ENCODE assay signal across 8 mouse cellular contexts in the genomic region with DNA sequence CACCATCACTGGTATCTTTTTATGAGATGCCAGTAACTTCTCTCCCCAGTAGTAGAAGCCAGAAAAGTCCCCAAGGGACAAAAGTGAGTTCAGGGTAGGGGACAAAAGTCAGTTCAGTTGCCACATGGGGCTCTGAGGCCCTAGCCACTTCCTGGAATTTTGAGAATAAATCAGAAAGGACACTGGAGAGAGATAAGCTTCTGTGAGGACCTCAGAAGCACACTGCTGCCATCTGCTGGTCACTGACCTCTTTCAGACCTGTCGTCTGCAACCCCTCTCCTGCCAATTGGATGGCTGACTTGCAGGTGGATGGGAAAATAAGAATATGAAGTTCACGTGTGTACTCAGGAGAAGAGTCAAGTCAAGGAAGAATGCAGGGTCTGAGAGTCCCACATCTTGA. TPM values are rescaled to one million over a fixed set of nuclear protein-coding genes. Genes with fewer than 3 reads are reported as not detected.
A peak's percentile ranks its signal among the peaks of the same experiment; 100 is the strongest.
DNase-seq lines count a peak whose midpoint lies in the region; ATAC-seq and TF ChIP-seq lines count a peak whose summit lies in the region.
"Had no signal": no experiment of that assay in that cellular context is flagged by ENCODE, and none has a peak within 500 bp of the region (broad histone marks: within the 10 kb centered on the region; RNA-seq: fewer than 3 reads in every experiment).

No protein-coding gene starts in this region.

- in situ Hi-C loops in Patski (cut with MboI; ENCODE audit: low pct_unique_long_range_greater_than_20kb) = loop anchor here (5.0 to 25.0 kb wide), 3 partner anchors 72 to 843 kb away; no protein-coding TSS in a partner anchor

- H3K9me3 ChIP-seq in forebrain, postnatal 0 days (ENCODE audit: low read length) = no peaks in the 10 kb centered on the region
- no peaks in the 10 kb centered on the region for H3K9me3 ChIP-seq in midbrain, embryonic 11.5 days (ENCODE audit: control insufficient read depth, low read length)

- WGBS in forebrain, postnatal 0 days = 10% methylated on average over 2 of the region's 2 CpGs
- WGBS in midbrain, embryonic 11.5 days = 19% methylated on average over 2 of the region's 2 CpGs

- ATAC-seq in Patski = no peak
- peak; percentile 60; the same call in 1 of the 2 replicates for ATAC-seq in forebrain, postnatal 0 days
- ATAC-seq in midbrain, embryonic 11.5 days (ENCODE audit: low FRiP score) = peak; percentile 68

- H3K4me2 ChIP-seq in forebrain, postnatal 0 days (ENCODE audit: low read depth) = no peak overlapping the region
- no peak overlapping the region for H3K4me2 ChIP-seq in midbrain, embryonic 11.5 days

- intact Hi-C loops in left cerebral cortex, postnatal 10 days (cut with DNase I) = loop anchor here (2.0 to 5.0 kb wide), 2 partner anchors 75 to 348 kb away; no protein-coding TSS in a partner anchor

- CTCF ChIA-PET in Patski (lab: Charles Lee) = interaction anchor here (1.5 to 3.3 kb wide), 3 partner anchors 39 to 78 kb away, joined by 4 to 23 read pairs (median 4); no protein-coding TSS in a partner anchor

- POLR2A ChIA-PET in Patski (lab: Charles Lee) = no interaction called here

- H3K36me3 ChIP-seq in forebrain, postnatal 0 days (ENCODE audit: insufficient read depth) = no peaks in the 10 kb centered on the region
- no peaks in the 10 kb centered on the region for H3K36me3 ChIP-seq in midbrain, embryonic 11.5 days (ENCODE audit: control insufficient read depth, insufficient read depth, low read length)

- TF ChIP-seq CTCF in Patski (IDR thresholded peaks at IDR 0.05) = peak; percentile 84
- TF ChIP-seq CTCF in forebrain, postnatal 0 days (IDR thresholded peaks at IDR 0.05; ENCODE audit: low read depth) = peak; percentile 81

- no peak for DNase-seq in Patski (ENCODE audit: low read depth, low spot score)
- peak; percentile 6 for DNase-seq in c-Kit-positive CD71-positive TER-119-negative erythroid progenitor cells, embryonic 14.5 days (ENCODE audit: low read depth)
- peak; percentile 84 for DNase-seq in forebrain, postnatal 0 days
- DNase-seq in induced T-regulatory cell, adult 2 months (ENCODE audit: low read depth) = peak; percentile 85
- DNase-seq in left cerebral cortex, postnatal 10 days (ENCODE audit: extremely low spot score in 1 of 2, low spot score in 2 of 2) = peak; percentile 65 to 87
- peak; percentile 97 for DNase-seq in midbrain, embryonic 11.5 days (ENCODE audit: low spot score, missing footprints)
- peak; percentile 45 for DNase-seq in skeletal muscle tissue, adult 2 months (ENCODE audit: low read depth, low spot score)

- no peak overlapping the region for H3K9ac ChIP-seq in forebrain, postnatal 0 days
- no peak overlapping the region for H3K9ac ChIP-seq in midbrain, embryonic 11.5 days (ENCODE audit: low read length)

- H3K27me3 ChIP-seq in Patski = no peaks in the 10 kb centered on the region
- no peaks in the 10 kb centered on the region for H3K27me3 ChIP-seq in forebrain, postnatal 0 days (ENCODE audit: insufficient read depth, low read length)
- no peaks in the 10 kb centered on the region for H3K27me3 ChIP-seq in midbrain, embryonic 11.5 days (ENCODE audit: control insufficient read depth, insufficient read depth, low read length)

- H3K27ac ChIP-seq in forebrain, postnatal 0 days (ENCODE audit: low read depth, low read length) = no peak overlapping the region
- H3K27ac ChIP-seq in midbrain, embryonic 11.5 days (ENCODE audit: low read depth, low read length) = no peak overlapping the region
- H3K27ac ChIP-seq: macrophage had no signal

- H3K4me3 ChIP-seq in forebrain, postnatal 0 days (ENCODE audit: low read depth, low read length) = no peak overlapping the region
- no peak overlapping the region for H3K4me3 ChIP-seq in midbrain, embryonic 11.5 days (ENCODE audit: low read depth, low read length)

- H3K4me1 ChIP-seq in forebrain, postnatal 0 days (ENCODE audit: insufficient read depth) = no peaks in the 10 kb centered on the region
- no peaks in the 10 kb centered on the region for H3K4me1 ChIP-seq in midbrain, embryonic 11.5 days (ENCODE audit: control insufficient read depth, insufficient read depth, low read length)

RNA-seq across cellular contexts. Expression of gene Serpina12, which starts 25.4 kb away (rescaled TPM):
- not detected for polyA plus RNA-seq in Patski (2021)
- not detected in 2 replicates for total RNA-seq in forebrain, postnatal 0 days (2014; rRNA removed)
- not detected in 2 replicates for polyA plus RNA-seq in forebrain, postnatal 0 days (2015; fragmentation: Nextera tagmentation; extraction: Ambion mirVana)
- not detected for total RNA-seq in left cerebral cortex, postnatal 10 days (2021)
- not detected in 2 replicates for polyA plus RNA-seq in midbrain, embryonic 11.5 days (2014; fragmentation: Nextera tagmentation; extraction: Ambion mirVana)
- polyA plus RNA-seq: macrophage had no signal

RNA-seq across cellular contexts. Expression of gene Serpina5, which starts 31.3 kb away (rescaled TPM):
- 0.06 TPM for polyA plus RNA-seq in Patski (2021)
- not detected in 2 replicates for total RNA-seq in forebrain, postnatal 0 days (2014; rRNA removed)
- not detected in 2 replicates for polyA plus RNA-seq in forebrain, postnatal 0 days (2015; fragmentation: Nextera tagmentation; extraction: Ambion mirVana)
- not detected for total RNA-seq in left cerebral cortex, postnatal 10 days (2021)
- polyA plus RNA-seq in midbrain, embryonic 11.5 days (2014; fragmentation: Nextera tagmentation; extraction: Ambion mirVana) = not detected in 2 replicates
- polyA plus RNA-seq: macrophage had no signal

RNA-seq across cellular contexts. Expression of gene Serpina3a, which starts 42.9 kb away (rescaled TPM):
- not detected for polyA plus RNA-seq in Patski (2021)
- not detected in 2 replicates for total RNA-seq in forebrain, postnatal 0 days (2014; rRNA removed)
- not detected in 2 replicates for polyA plus RNA-seq in forebrain, postnatal 0 days (2015; fragmentation: Nextera tagmentation; extraction: Ambion mirVana)
- total RNA-seq in left cerebral cortex, postnatal 10 days (2021) = not detected
- polyA plus RNA-seq in midbrain, embryonic 11.5 days (2014; fragmentation: Nextera tagmentation; extraction: Ambion mirVana) = not detected in 2 replicates
- polyA plus RNA-seq: macrophage had no signal

RNA-seq across cellular contexts. Expression of gene Serpina9, which starts 56.1 kb away (rescaled TPM):
- polyA plus RNA-seq in Patski (2021) = 0.08 TPM
- total RNA-seq in forebrain, postnatal 0 days (2014; rRNA removed) = 0.38 TPM in 1 of 2 replicates, not detected in the other
- 0.15 and 0.23 TPM in 2 replicates for polyA plus RNA-seq in forebrain, postnatal 0 days (2015; fragmentation: Nextera tagmentation; extraction: Ambion mirVana)
- total RNA-seq in left cerebral cortex, postnatal 10 days (2021) = 1 to 10 TPM in 1 of 2 experiments, under 1 TPM in 1; 0.22 to 1.9 TPM
- not detected in 2 replicates for polyA plus RNA-seq in midbrain, embryonic 11.5 days (2014; fragmentation: Nextera tagmentation; extraction: Ambion mirVana)
- polyA plus RNA-seq: macrophage had no signal

RNA-seq across cellular contexts. Expression of gene Serpina3b, which starts 58.2 kb away (rescaled TPM):
- not detected for polyA plus RNA-seq in Patski (2021)
- total RNA-seq in forebrain, postnatal 0 days (2014; rRNA removed) = 0.08 TPM in 1 of 2 replicates, not detected in the other
- polyA plus RNA-seq in forebrain, postnatal 0 days (2015; fragmentation: Nextera tagmentation; extraction: Ambion mirVana) = not detected in 2 replicates
- not detected for total RNA-seq in left cerebral cortex, postnatal 10 days (2021)
- not detected in 2 replicates for polyA plus RNA-seq in midbrain, embryonic 11.5 days (2014; fragmentation: Nextera tagmentation; extraction: Ambion mirVana)
